Mouse (Mus musculus) heart, postnatal 25 days (tissue): ENCODE measurements around the gene Lrrc36. TPM values are rescaled to one million over a fixed set of nuclear protein-coding genes. Genes with fewer than 3 reads are reported as not detected.

ENCODE experiments used
- DNase-seq: peaks from one replicate; pipeline ENCODE4 v3.0.0; 2022; ENCODE audit warnings: low spot score
- intact Hi-C: fragments of 180-260 bp; cut with DNase I; formaldehyde crosslinking; loops from one replicate; pipeline ENCODE4 v1.15.1; 2025
- total RNA-seq, 2 experiments: library from RNA; stranded (reverse); gene quantifications; 2 replicates each; pipeline ENCODE4 v1.2.3; 2021

The Lrrc36 gene
- total RNA-seq, 2 experiments from 2014 or later = 0.42 to 0.73 TPM

- no peak for DNase-seq
- intact Hi-C loops = no loop called here
Observed at GRCm38 (mm10) chr8:105426878-105427277, 13.5 kb downstream of the Lrrc36 start.

DNA sequence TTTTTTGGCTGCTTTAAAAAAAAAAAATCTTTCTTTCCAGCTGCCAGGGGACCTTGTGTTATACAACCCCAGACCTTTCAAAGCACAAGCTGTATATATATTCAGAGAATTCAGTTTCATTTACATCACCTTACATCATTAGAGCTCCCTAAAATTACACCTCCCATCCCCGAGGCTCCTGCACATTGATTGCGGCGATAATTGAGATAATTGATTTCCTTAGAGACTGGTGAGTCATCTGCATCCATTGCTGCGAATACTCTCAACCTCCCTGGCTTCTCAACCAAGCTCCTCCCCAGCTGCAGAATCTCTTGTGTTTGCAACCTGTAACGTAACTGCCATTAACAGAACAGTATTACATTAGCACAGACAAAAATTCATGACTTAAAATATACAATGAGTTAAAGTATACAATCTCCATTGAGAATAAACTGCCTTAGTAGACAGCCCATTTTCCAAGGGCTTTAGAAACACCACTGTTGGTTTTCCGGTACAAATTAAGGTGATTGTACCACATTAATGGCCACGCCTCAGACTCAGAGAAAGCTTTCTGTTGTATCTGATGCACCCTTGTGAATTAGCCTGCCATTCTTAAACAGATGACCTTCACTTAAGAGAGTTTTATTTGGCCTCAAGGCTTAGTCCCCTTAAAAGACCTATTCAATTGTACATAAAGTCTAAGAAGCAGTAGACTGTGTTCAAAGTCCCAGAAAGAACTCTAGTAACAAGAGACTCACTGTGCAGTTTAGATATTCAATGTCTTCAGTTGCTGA, 18.6 kb downstream of the Lrrc36 start:
- DNase-seq = no peak
- intact Hi-C loops = no loop called here

DNA sequence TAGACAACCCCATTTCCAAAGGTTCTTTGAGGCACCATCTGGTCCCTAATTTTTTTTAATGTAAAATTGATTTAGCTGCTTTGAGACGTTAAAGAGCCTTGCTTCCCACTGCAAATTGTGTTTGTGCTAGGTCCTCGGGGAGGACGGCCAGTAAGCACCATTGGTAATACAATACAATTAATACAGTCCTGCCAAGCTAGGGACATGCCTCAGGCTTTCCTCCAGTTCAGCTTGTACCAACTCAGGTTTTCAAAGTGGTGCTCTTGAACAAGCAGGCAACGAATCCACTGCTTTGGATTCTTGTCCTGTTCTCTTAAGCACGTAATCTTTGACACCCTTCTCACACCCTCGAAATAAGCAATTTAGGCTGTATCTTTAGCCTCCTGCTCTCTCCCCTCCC, 19.6 kb downstream of the Lrrc36 start:
- intact Hi-C loops = no loop called here
- no peak for DNase-seq

DNA sequence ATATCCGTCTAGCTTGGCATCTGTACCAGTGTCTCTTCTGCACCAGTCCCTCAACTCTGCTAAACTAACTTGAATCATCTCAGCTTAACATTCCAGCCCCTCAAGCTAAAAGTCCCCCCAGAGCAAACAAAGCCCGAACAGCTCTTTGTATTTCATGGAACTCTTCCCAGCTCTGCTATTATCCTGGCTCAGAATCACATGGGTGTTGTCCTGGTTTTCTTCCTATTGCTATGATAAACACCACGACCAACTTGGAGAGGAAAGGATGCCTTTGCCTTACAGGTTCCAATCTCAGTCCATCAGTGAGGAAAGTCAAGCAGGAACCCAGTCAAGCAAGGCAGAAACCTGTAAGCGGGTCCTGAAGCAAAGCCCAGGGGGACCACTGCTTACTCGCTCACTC, 20.1 kb downstream of the Lrrc36 start:
- DNase-seq = no peak
- intact Hi-C loops = no loop called here

DNA sequence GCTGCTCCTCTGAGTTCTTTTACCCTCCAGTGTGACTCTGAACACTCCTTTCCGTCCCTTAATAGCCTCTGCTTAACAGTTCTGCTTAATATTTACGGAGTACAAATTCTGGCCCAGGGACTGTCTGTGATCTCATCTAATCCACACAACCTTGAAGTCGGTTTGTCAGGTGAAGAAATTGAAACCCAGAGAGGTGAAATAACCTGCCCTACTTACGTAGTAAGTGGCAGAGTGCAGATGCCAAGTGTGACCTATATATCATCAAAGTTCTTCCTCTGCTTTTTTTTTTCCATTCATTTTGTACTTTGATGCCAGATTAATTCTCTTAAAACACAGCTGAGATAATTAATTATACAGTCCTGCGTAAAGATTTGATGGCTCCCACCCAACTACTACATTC, 20.8 kb downstream of the Lrrc36 start:
- DNase-seq = no peak
- intact Hi-C loops = no loop called here

DNA sequence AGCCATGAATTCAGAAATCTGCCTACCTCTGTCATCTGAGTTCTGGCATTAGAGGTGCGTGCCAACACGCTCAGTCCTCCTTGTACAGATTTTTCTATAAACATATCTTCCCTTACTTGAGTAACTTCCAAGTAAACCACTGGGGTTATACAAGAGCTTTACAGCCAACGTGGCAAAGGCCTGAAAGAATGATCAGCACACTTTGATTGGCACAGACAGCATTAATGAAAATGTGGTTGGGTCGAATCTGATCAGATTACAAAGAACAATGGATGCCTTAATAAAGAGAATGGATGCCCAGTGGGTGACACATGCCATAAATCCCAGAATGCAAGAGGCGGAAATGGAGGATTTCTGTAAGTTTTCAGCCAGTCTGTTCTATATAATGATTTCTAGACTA, 22.8 kb downstream of the Lrrc36 start:
- intact Hi-C loops = no loop called here
- DNase-seq = no peak

GRCm38 (mm10) chr8:105437078-105437748, 23.8 kb downstream of the Lrrc36 start:
- no peak for DNase-seq
- intact Hi-C loops = no loop called here

DNA sequence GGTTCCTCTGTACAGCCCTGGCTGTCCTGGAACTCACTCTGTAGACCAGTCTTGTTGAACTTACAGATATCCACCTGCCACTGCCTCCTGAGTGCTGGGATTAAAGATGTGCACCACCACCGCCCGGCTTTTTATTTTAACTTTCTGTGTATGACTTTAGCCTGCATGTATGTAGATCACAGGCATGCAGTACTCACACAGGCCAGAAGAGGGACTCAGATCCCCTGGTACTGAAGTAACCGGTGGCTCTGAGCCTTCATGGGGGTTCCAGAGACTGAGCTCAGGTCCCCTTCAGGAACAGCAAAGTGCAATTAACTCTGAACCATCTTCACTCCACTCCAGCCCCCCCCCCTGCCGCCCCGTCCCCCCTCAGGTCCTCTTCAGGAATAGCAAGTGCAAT, 25.5 kb downstream of the Lrrc36 start:
- no peak for DNase-seq
- intact Hi-C loops = no loop called here

DNA sequence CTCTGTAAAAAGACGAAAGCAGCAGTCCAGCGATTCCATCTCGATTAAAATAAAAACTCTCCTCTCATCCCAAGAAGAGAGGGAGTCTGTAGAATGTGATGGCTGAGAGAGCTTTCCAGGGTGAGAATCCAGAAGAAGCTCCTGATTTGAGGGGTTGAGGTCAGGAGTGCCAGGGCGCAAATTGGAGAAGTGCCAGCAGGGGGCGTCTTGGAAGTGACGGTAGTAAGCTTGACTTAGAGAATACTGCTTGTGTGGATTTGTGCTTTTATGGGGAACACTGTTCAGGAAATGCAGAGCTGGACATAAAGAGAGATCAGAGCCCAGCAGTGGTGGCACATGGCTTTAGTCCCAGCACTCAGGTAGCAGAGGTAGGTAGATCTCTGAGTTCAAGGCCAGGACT, 28.1 kb downstream of the Lrrc36 start:
- no peak for DNase-seq
- intact Hi-C loops = no loop called here

- DNase-seq = no peak
- intact Hi-C loops = no loop called here
Observed at GRCm38 (mm10) chr8:105442661-105443060, 29.3 kb downstream of the Lrrc36 start.

DNA sequence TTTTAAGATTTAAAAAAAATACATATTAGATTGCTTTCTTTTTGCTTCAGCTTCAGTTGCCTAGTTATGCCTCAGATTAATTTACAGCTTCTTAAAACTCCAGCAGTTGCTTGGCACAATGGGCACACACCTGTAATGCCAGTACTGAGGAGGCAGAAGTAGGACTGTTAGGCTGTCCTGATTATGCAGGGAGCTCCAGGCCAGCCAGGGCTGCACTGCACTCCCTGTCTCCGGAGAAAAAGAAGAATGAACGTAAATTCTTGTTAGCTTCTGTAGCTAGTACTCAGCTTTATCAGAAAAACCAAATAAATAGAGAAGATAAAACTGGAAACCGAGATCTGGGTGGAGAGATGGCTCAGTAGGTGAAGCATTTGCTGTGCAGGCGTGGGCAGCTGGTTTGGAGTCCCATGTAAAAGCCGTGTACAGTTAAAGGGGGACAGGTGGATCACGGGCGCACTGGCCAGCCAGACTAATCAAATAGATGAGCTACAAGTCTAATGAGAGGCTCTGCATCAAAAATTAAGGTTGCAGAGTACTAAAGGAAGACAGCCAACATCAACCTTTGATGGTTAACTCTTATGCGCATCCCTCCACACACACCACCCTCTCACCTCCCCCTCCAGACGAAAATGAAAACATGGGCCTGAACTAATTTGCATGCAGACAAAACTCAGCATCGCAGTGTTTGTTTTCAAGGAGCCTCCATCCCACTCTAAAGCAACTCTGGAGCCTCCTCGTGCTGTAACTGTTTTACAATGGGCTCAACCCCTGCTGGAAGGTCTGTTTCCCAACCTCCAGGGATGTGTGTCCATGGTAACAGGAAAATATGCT, 32.1 kb downstream of the Lrrc36 start:
- intact Hi-C loops = no loop called here
- DNase-seq = no peak

- DNase-seq = peak; percentile 16
- intact Hi-C loops = no loop called here
Observed at GRCm38 (mm10) chr8:105446127-105446552, 32.8 kb downstream of the Lrrc36 start.

DNA sequence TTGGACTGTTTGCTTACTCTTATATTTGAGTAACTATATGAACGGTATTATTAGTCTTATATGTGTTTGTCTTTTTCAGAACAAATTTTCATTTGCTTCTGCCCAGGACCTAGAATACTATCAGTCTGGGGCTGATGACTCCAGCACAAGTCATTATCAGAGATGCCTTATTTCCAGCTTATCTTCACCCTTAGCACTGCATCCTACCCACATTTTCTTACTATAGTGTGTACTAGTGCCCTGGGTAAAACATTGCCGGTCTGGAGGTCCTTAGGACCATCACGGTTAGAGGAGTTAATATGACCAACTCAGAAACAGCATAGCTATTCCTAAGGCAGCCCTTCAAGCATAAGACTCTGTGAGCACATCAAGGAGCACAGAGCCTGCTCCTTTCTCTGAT, 34.8 kb downstream of the Lrrc36 start:
- intact Hi-C loops = no loop called here
- DNase-seq = no peak

- intact Hi-C loops = no loop called here
- DNase-seq = no peak
Observed at GRCm38 (mm10) chr8:105448596-105448995, 35.2 kb downstream of the Lrrc36 start.

DNA sequence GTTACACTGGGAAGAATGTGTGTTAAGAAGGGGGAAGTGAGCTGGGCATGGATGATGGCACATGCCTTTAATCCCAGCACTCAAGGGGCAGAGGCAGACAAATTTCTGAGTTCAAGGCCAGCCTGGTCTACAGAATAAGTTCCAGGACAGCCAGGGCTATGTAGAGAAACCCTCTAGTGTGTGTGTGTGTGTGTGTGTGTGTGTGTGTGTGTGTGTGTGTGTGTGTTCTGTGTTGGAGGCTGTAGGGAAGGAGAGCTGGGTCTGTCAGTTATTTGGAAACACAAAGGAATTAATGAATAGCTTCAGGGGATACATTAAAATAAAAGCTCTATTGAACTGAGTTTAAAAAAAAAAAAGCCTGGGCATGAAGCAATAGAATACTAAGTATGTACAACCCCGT, 37.6 kb downstream of the Lrrc36 start:
- intact Hi-C loops = no loop called here
- no peak for DNase-seq

DNA sequence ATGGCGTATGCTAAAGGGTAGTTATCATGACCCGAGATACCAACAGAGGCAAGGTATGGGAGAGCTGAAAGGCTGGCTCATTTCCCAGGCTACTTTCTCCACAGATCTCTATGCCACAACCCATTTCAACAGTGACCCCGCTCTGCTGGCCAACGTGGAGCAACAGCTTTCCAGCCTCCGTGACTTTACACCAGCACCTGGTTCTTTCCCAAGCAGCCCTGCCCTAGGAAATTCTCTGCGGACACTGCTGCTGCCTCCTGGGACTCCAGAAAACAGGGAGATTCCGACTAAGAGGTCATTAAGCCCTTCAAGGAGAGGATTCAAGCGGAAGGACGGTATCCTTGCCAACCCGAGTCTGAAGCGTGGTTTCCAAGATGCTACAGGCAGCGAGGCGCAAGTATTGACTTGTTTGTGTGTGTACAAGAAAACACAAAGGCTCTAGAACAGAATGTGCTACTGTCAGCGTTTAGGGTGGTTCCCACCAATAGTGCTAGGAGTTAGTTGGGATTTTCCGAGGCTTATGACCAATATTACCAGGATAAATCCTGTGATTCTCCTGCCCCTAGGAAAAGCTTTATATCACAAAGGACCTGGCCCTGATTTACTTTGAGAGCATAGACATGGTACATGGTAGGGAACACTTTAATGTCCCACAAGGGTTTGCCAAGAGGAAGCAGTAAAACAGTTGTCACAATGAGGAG, 38.7 kb downstream of the Lrrc36 start:
- DNase-seq = no peak
- intact Hi-C loops = no loop called here

- DNase-seq = no peak
- intact Hi-C loops = no loop called here
Observed at GRCm38 (mm10) chr8:105453296-105453695, 39.9 kb downstream of the Lrrc36 start.

- intact Hi-C loops = no loop called here
Observed at GRCm38 (mm10) chr8:105454088-105454487, 40.7 kb downstream of the Lrrc36 start.

GRCm38 (mm10) chr8:105455218-105455617, 41.8 kb downstream of the Lrrc36 start:
- DNase-seq = no peak
- intact Hi-C loops = no loop called here

More at GRCm38 (mm10) chr8:105454088-105454487, 40.7 kb downstream of the Lrrc36 start:
- DNase-seq = no peak
